Mouse (Mus musculus) natural killer cell, adult 2 months (primary cell): ENCODE results near the gene Arhgap23.

Experiments used
- DNase-seq, 2 experiments: peaks; one replicate each; pipeline ENCODE4 v3.0.0; 2022; ENCODE audit warnings: low spot score in 2 of 2

Gene Arhgap23

DNA sequence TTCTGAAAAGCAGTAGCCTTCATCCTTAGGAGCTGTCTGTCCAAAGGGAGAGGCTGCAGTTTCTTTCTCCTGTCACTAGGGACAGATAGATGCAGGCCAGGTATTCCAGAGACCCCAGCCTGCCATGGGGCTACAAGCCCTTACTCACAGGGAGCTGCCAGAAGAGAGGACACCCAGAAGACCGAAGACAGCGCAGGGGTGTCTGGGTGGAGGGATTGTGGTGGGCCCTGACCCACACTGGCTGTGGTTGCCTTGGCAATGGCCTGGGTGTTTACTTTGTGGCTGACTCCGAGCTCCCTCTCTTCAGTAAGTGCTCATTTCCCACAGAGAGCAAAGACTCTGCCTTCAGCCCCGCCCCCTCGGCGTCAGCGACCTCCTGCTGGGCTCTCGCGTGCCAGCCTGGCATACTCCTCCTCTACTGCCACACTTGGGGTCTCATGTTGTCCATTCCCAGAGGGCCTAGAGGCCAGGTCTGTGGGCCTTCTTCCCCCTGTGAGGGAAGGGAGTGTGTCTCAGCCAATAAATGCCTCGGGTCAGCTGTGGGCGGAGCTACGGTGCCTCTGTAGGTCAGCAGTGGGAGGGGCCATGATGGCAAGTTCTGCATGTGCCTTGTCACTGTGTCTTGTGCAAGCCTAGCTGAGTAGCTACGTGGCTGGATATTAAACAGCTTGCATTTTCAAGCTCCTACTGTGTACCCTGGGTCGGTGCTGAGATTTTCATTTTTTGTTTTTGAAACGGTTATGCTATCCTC lies 19.5 kb downstream of the Arhgap23 start:
- peak; percentile 88 to 94 for DNase-seq

DNA sequence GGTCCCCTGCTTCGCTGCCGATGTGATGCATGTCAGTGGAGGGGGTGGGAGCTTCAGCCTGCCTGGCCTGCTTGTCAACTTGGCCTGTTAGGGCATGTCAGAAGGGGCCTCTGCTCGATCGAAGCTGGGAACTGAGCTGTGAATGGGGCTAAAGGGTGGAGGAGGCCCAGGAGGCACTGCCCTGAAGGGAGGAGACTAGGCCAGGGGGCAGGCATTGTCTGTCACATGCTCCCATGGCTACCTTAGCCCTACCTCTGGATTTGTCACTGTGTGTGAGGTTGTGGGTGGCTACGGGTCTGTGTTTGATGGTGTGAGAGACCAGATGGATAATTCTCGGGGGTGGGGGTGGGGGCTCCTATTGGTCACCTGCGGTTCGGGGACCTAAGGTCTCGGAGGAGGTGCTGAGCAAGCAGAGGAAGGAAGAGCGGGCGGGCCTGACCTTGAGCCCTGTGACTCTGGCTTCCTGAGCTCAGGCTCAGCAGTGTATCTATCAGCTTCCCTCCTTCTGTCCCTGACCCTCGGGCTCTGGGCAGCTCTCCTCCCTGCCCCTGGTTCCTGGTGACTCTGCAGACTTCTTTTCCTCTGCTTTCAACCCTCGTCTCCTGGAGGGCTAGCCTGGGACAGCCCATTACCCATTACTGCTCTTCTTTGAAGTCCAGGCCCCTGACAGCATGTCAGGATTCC lies 20.6 kb downstream of the Arhgap23 start:
- DNase-seq, result peak; percentile 50 to 68

GRCm38 (mm10) chr11:97437745-97438144 lies 22.4 kb downstream of the Arhgap23 start:
- no peak for DNase-seq

- no peak for DNase-seq
These were observed 23.5 kb downstream of the Arhgap23 start for GRCm38 (mm10) chr11:97438868-97439267.

GRCm38 (mm10) chr11:97439935-97440334 lies 24.6 kb downstream of the Arhgap23 start:
- DNase-seq, result no peak

DNA sequence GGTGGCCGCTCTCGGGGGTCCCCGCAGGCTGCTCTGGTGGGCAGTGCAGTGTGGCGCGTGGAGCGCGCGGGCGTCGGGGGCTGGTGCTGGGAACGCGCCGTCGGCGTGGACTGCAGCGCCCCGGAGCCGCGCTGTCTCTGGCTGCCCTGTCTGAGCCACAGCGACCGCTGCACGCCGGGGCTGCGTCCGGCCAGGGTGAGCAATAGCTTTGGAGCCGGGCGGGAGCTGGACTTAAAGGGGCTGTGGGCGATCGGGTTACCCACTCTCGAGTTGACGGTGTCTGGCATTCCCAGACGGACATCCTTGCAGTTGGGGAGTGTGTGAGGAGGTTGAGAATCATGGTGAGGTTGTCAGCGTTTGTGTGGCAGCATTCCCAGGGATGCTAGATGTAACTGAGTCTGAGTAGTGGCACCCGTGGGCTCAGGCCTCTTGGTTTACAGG lies 25.1 kb downstream of the Arhgap23 start:
- DNase-seq, result no peak

- DNase-seq, result no peak
These were observed 25.8 kb downstream of the Arhgap23 start for GRCm38 (mm10) chr11:97441036-97441657.

- no peak for DNase-seq
These were observed 26.4 kb downstream of the Arhgap23 start for GRCm38 (mm10) chr11:97441658-97442125.

DNA sequence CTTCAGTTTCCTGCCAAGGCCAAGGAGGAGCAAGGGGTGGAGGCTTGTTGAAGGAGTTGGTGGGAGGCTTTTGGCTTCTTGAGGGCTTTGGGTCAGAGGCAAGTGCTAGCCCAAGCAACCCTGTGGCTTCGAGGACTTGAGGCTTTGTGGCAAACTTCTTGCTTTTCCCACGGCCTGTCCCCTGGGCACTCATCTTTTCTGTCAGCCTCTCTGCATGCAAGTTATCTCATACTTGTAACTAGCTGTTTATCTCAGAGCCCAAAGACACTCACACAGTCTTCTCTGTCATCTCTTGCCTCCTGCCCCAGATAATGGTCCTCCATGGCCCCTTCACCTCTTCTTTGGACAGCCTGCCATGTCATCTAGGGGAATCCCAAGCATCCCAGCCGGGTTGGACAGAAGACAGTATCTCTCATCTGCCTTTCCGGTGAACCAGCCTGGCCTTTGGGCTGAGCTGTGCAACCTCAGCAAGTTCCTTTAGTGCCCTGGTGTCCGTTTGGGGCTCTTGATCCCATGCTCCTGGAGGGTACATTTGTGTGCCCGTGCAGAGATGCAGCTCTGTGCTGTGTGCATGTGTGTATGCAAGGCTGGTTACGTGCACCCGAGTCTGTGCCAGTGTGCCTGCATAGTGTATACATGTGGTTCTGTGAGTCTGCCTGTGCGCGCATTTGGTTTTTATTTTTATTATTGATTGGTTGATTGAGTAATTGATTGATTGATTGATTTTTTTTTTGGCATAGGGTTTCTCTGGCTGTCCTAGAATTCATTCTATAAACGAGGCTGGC lies 27.8 kb downstream of the Arhgap23 start:
- no peak for DNase-seq

- no peak for DNase-seq
These were observed 30.3 kb downstream of the Arhgap23 start for GRCm38 (mm10) chr11:97445596-97445995.

DNA sequence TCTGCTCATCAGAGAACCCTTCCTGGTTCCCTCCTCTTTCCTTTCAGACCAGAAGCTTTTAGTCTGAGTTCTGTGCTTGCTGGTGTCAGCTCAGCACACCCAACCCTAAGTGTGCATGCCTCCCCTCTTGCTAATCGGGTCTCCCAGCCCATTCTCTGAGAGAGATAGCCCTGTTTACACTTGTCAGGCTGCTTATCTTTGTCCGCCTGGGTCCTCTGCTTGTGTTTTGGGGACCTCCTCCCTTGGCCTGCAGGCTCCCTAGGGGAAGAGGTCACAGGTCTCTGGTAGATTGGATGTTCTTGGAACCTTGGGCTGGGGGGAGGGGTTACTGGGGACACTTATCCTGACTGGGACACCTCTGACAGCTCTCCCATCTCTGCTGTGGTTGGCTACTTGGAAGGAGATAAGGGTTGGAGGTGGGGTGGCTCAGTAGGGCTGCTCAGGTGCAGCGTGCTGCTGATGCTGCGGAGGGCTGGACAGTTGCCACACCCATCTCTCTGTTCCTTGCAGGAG lies 30.7 kb downstream of the Arhgap23 start:
- DNase-seq, result no peak

GRCm38 (mm10) chr11:97447979-97448378 lies 32.6 kb downstream of the Arhgap23 start:
- no peak for DNase-seq

DNA sequence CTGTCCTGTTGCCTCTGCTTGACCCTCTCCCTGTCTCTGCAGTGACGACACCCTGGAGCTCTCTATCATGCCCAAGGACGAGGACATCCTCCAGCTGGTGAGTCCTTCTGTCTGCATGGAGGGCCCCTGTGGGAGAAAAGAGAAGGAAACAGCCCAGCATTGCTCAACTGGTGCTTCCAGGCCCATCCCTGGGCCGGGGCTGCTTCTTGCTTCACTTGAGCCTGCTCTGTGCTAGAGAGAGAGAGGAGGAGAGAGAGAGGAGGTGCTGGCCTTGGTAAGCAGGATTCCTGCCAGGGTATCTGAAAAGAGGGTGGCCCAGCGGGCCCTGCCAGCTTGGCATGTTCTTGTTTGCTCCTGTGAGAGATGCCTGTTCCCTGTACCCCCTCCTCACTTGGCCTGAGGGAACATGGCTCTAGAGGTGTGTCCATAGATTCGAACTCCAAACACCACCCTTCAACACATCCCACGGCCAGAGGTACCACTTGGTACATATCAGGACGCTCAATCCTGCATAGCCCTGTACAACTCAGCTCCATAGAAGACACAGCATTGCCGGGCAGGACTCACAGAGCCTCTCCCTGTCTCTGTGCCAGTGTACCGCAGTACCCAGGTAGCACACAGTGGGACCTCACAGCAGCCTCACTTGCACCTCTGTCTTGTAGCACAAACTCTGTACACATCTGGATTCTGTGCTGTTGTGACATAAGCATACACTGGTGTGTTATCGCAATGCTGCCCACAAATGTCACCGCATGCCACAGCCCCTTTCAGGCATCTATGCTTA lies 33.5 kb downstream of the Arhgap23 start:
- no peak for DNase-seq

DNA sequence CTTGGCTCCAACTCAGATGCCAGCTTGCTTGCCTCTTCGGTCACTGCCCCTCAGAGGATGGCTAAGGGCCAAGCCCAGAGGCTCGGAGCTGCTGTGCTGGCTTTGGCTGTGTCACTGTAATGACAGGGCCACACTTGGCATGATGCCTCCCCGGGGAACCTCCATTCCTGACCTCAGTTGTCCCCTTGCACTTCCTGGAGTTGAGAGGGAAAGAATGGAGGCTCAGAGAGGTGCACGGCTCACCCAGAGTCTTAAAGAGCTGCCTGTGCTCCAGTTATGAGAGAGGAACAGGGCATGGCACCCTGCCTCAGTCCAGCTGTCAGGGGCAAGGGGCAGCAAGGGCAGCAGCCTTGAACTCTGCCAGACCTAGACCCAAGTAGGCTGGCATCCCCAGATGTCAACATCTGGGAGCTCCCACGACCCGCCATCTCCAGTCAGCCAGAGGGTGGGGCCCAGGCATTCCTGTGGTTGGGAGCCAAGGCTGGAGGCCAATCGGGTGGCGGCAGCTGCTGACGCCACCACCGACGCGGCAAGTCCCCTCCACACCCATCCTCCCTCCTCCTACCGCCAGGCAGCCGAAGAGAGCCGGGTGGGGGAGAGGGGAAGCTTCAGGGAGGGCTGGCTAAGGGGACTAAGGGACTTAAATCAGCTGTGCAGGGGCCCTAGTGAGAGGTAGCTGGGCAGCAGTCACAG lies 34.4 kb downstream of the Arhgap23 start:
- no peak for DNase-seq

DNA sequence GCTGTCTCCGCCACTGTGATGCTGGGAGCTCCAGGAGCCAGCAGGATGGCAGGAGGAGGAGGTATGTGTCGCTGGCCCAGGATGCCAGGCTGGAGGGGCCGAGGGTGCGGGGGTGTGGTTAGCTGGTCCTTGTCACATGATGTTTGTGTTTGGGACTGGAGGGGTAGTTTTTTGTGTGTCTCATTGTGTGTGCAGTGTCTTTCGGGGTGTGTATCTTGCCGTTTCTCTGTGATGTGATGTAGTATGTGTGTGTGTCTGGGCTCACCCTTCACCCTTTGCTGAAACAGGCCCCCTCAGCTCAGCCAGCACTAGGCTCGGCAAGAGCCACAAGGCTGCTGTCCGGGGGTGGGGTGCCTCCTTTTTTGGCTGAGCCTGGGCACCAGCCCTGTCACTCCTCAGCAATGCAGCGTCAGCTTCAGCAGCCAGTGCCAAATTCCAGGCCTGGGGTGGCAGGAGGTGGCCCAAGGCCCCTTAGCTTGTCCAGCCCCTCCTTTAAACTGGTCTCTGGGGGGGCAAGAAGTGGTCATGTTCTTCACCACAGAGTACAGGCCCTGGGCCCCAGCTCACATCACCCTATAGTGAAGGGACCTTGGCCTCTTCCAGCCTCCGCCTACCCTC lies 35.1 kb downstream of the Arhgap23 start:
- no peak for DNase-seq

GRCm38 (mm10) chr11:97451625-97452024 lies 36.3 kb downstream of the Arhgap23 start:
- no peak for DNase-seq

- DNase-seq, result no peak
These were observed 41.8 kb downstream of the Arhgap23 start for GRCm38 (mm10) chr11:97457120-97457519.

DNA sequence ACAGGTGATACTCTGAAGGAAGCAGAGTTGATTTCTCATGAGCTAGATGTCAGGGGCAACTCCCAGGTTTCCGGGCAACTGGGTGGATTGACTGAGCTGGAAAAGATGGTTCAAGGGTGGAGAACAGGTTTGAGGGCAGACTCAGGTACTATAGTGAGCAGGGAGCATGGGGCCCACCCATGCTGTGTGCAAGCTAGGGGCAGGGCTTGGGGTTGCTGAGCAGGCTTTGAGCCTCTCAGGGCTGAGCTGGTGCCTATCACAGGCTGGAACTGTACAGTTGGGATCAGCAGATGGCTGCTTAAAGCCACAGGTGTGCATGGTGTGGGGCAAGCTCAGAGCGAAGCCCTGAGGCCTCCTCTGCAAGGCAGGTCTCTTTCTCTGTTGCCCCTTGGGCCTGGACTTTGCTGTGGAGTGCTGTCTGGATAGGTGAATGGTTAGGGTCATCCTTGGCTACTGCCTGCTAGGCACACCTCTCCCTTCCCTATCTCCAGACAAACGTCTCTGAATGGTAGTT lies 46.0 kb downstream of the Arhgap23 start:
- no peak for DNase-seq

- DNase-seq, result no peak
These were observed 47.2 kb downstream of the Arhgap23 start for GRCm38 (mm10) chr11:97462538-97462937.

DNA sequence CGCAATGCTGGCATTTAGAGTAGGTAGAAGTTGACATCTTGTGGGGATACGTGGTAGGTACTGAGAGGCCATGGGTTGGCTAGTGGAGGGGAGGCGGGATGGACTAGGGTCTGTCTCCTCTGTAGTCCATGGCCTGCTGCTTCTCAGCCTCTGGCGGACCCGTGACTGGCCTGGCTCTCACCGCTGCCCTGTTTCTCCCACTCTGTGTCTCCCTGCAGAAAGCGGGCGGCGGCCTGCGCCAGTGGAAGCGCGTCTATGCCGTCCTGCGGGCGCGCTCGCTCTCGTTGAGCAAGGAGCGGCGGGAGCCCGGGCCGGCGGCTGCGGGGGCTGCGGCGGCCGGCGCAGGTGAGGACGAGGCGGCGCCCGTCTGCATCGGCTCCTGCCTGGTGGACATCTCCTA lies 47.8 kb downstream of the Arhgap23 start:
- no peak for DNase-seq
